Mouse (Mus musculus) kidney, embryonic 16.5 days (tissue): ENCODE results near the gene Rbm24. TPM values are rescaled to one million over a fixed set of nuclear protein-coding genes. Genes with fewer than 3 reads are reported as not detected.

Experiments
- ATAC-seq: fragments of 200-750 bp; cut with Nextera tagmentation; 2 replicates; pipeline ENCODE4 v1.8.0; 2017; ENCODE audit warnings: moderate TSS enrichment; ENCODE audit not compliant: low FRiP score, low TSS enrichment
- H3K27ac ChIP-seq: fragments of 300-500 bp; sonication (generic); 2 replicates; pipeline ENCODE4 v1.5.1; 2014; ENCODE audit warnings: low read length
- H3K27me3 ChIP-seq: fragments of 300-500 bp; sonication (generic); 2 replicates; pipeline ENCODE4 v1.6.1; 2014; ENCODE audit warnings: low read length, control low read depth, mixed read lengths; ENCODE audit not compliant: insufficient read depth
- H3K36me3 ChIP-seq: fragments of 300-500 bp; sonication (generic); 2 replicates; pipeline ENCODE4 v1.6.1; 2014; ENCODE audit warnings: low read length, control low read depth, mixed read lengths; ENCODE audit not compliant: insufficient read depth
- H3K4me1 ChIP-seq: fragments of 300-500 bp; sonication (generic); 2 replicates; pipeline ENCODE4 v1.6.1; 2014; ENCODE audit warnings: low read length, control low read depth, mixed read lengths; ENCODE audit not compliant: insufficient read depth
- H3K4me2 ChIP-seq: fragments of 300-500 bp; sonication (generic); replicated peaks from 2 replicates; pipeline ENCODE4 v1.6.1; 2014; ENCODE audit warnings: low read depth, low read length
- H3K4me3 ChIP-seq: fragments of 300-500 bp; sonication (generic); 2 replicates; pipeline ENCODE4 v1.5.1; 2014; ENCODE audit warnings: mild to moderate bottlenecking, low read length
- H3K9ac ChIP-seq: fragments of 300-500 bp; sonication (generic); replicated peaks from 2 replicates; pipeline ENCODE4 v1.6.1; 2014; ENCODE audit warnings: low read length
- H3K9me3 ChIP-seq: fragments of 300-500 bp; sonication (generic); 2 replicates; pipeline ENCODE4 v1.6.1; 2016; ENCODE audit warnings: low read length, control low read depth
- WGBS: fragments of 180-500 bp; shearing (Covaris S2); extraction: QIAGEN DNeasy Blood & Tissue Kit; methylation state at CpG from one replicate; pipeline ENCODE4 v1.1.7; 2014; 5-methylcytosine and 5-hydroxymethylcytosine counted together
- polyA plus RNA-seq: library from polyadenylated mRNA; unstranded; fragments of >200 nt; fragmentation: Nextera tagmentation; extraction: Ambion mirVana; gene quantifications from 2 replicates; pipeline ENCODE4 v1.2.1, GENCODE M21; 2015

Gene Rbm24
- polyA plus RNA-seq, 1 experiment from 2014 or later, result 1.7 TPM

- Histone ChIP-seq H3K4me2 (no peak overlapping the region), H3K36me3 (no peaks in the 10 kb centered on the region), H3K27me3 (peaks cover 2% of the 10 kb centered on the region; the same call in 1 of the 2 replicates), H3K4me1 (peaks cover 3% of the 10 kb centered on the region; the same call in 1 of the 2 replicates), H3K4me3 (no peak overlapping the region), H3K27ac (no peak overlapping the region), H3K9me3 (no peaks in the 10 kb centered on the region), H3K9ac (no peak overlapping the region)
- no peak for ATAC-seq
- WGBS, result 57% methylated on average over 10 of the region's 10 CpGs
Measured at GRCm38 (mm10) chr13:46413588-46413987, 4.6 kb upstream of the Rbm24 start.

- 76% methylated on average over 8 of the region's 8 CpGs for WGBS
- Histone ChIP-seq H3K27me3 (peaks cover 6% of the 10 kb centered on the region), H3K36me3 (no peaks in the 10 kb centered on the region), H3K9me3 (no peaks in the 10 kb centered on the region), H3K4me2 (no peak overlapping the region), H3K9ac (no peak overlapping the region), H3K4me1 (peaks cover 7% of the 10 kb centered on the region; the same call in 1 of the 2 replicates), H3K27ac (no peak overlapping the region), H3K4me3 (no peak overlapping the region)
- ATAC-seq, result no peak
Measured at GRCm38 (mm10) chr13:46414050-46414449, 4.2 kb upstream of the Rbm24 start.

- H3K4me2 ChIP-seq, result no peak overlapping the region
- no peak overlapping the region for H3K27ac ChIP-seq
- no peaks in the 10 kb centered on the region for H3K36me3 ChIP-seq
- ATAC-seq, result no peak
- H3K27me3 ChIP-seq, result peaks cover 8% of the 10 kb centered on the region
- WGBS, result 91% methylated on average over 8 of the region's 8 CpGs
- peaks cover 14% of the 10 kb centered on the region; the same call in 1 of the 2 replicates for H3K4me1 ChIP-seq
- H3K9ac ChIP-seq, result no peak overlapping the region
- H3K4me3 ChIP-seq, result no peak overlapping the region
- H3K9me3 ChIP-seq, result no peaks in the 10 kb centered on the region
Measured at GRCm38 (mm10) chr13:46416021-46416420, 2.2 kb upstream of the Rbm24 start.

- Histone ChIP-seq H3K27ac (no peak overlapping the region; the same call in 1 of the 2 replicates), H3K4me3 (peak overlapping the region; percentile 71), H3K9ac (peak overlapping the region; percentile 71; the same call in 1 of the 2 replicates), H3K4me1 (peaks cover 14% of the 10 kb centered on the region; the same call in 1 of the 2 replicates), H3K27me3 (peaks cover 8% of the 10 kb centered on the region), H3K9me3 (no peaks in the 10 kb centered on the region), H3K4me2 (peak overlapping the region; percentile 97), H3K36me3 (no peaks in the 10 kb centered on the region)
- ATAC-seq, result no peak
- WGBS, result 77% methylated on average over 5 of the region's 5 CpGs
Measured at GRCm38 (mm10) chr13:46417594-46417993, 640 bp upstream of the Rbm24 start.

- H3K9ac ChIP-seq, result peak overlapping the region; percentile 71
- under 1% methylated on average over 67 of the region's 73 CpGs for WGBS
- peak overlapping the region; percentile 71 for H3K4me3 ChIP-seq
- ATAC-seq, result peak; percentile 69
- 0 out of 2 replicates have a peak, but pooled peaks cover 11% of the 10 kb centered on the region for H3K4me1 ChIP-seq
- H3K9me3 ChIP-seq, result no peaks in the 10 kb centered on the region
- peaks cover 8% of the 10 kb centered on the region for H3K27me3 ChIP-seq
- no peak overlapping the region for H3K27ac ChIP-seq
- peak overlapping the region; percentile 97 for H3K4me2 ChIP-seq
- no peaks in the 10 kb centered on the region for H3K36me3 ChIP-seq
Measured at GRCm38 (mm10) chr13:46418731-46419545, 704 bp downstream of the Rbm24 start.

GRCm38 (mm10) chr13:46419648-46420047, 1.4 kb downstream of the Rbm24 start:
- Histone ChIP-seq H3K4me2 (peak overlapping the region; percentile 97), H3K9ac (no peak overlapping the region), H3K4me1 (0 out of 2 replicates have a peak, but pooled peaks cover 11% of the 10 kb centered on the region), H3K4me3 (peak overlapping the region; percentile 71), H3K9me3 (no peaks in the 10 kb centered on the region), H3K36me3 (no peaks in the 10 kb centered on the region), H3K27me3 (peaks cover 6% of the 10 kb centered on the region), H3K27ac (no peak overlapping the region)
- ATAC-seq, result no peak
- 16% methylated on average over 7 of the region's 7 CpGs for WGBS

GRCm38 (mm10) chr13:46420095-46420494, 1.9 kb downstream of the Rbm24 start:
- no peak for ATAC-seq
- Histone ChIP-seq H3K36me3 (no peaks in the 10 kb centered on the region), H3K27me3 (peaks cover 6% of the 10 kb centered on the region), H3K4me3 (peak overlapping the region; percentile 71), H3K9ac (no peak overlapping the region), H3K27ac (no peak overlapping the region), H3K4me1 (0 out of 2 replicates have a peak, but pooled peaks cover 11% of the 10 kb centered on the region), H3K9me3 (no peaks in the 10 kb centered on the region), H3K4me2 (peak overlapping the region; percentile 97)
- 15% methylated on average over 3 of the region's 3 CpGs for WGBS

GRCm38 (mm10) chr13:46423805-46424204, 5.6 kb downstream of the Rbm24 start:
- WGBS, result 90% methylated on average over 7 of the region's 7 CpGs
- Histone ChIP-seq H3K4me2 (no peak overlapping the region), H3K36me3 (no peaks in the 10 kb centered on the region), H3K9me3 (no peaks in the 10 kb centered on the region), H3K27ac (no peak overlapping the region), H3K9ac (no peak overlapping the region), H3K4me3 (no peak overlapping the region), H3K4me1 (0 out of 2 replicates have a peak, but pooled peaks cover 9% of the 10 kb centered on the region), H3K27me3 (peaks cover 5% of the 10 kb centered on the region)
- ATAC-seq, result no peak

GRCm38 (mm10) chr13:46424376-46424775, 6.1 kb downstream of the Rbm24 start:
- Histone ChIP-seq H3K27me3 (no peaks in the 10 kb centered on the region), H3K4me2 (no peak overlapping the region)
- WGBS, result 81% methylated on average over 8 of the region's 8 CpGs

More at GRCm38 (mm10) chr13:46424376-46424775, 6.1 kb downstream of the Rbm24 start:
- Histone ChIP-seq H3K9me3 (no peaks in the 10 kb centered on the region), H3K36me3 (no peaks in the 10 kb centered on the region), H3K4me1 (0 out of 2 replicates have a peak, but pooled peaks cover 4% of the 10 kb centered on the region), H3K4me3 (no peak overlapping the region), H3K9ac (no peak overlapping the region), H3K27ac (no peak overlapping the region)
- no peak for ATAC-seq
